Mouse (Mus musculus) limb, embryonic 11.5 days (tissue): ENCODE data around the gene Anapc2. TPM values are rescaled to one million over a fixed set of nuclear protein-coding genes. Genes with fewer than 3 reads are reported as not detected.

Experiments used
- ATAC-seq: fragments of 200-750 bp; cut with Nextera tagmentation; 2 replicates; pipeline ENCODE4 v1.8.0; 2017; ENCODE audit warnings: low read depth; ENCODE audit not compliant: insufficient number of reproducible peaks, low FRiP score, low TSS enrichment
- DNase-seq: peaks from one replicate; pipeline ENCODE4 v3.0.0-alpha.2; 2015; ENCODE audit warnings: low spot score
- H3K27ac ChIP-seq: fragments of 300-500 bp; sonication (generic); replicated peaks from 2 replicates; pipeline ENCODE4 v1.5.1; 2014; ENCODE audit warnings: low read depth, mild to moderate bottlenecking, low read length
- H3K27me3 ChIP-seq: fragments of 300-500 bp; sonication (generic); 2 replicates; pipeline ENCODE4 v1.6.1; 2014; ENCODE audit warnings: mild to moderate bottlenecking, low read length, mixed read lengths; ENCODE audit not compliant: control insufficient read depth, insufficient read depth
- H3K36me3 ChIP-seq: fragments of 300-500 bp; sonication (generic); 2 replicates; pipeline ENCODE4 v1.6.1; 2014; ENCODE audit warnings: mild to moderate bottlenecking, low read length, moderate library complexity, mixed read lengths; ENCODE audit not compliant: control insufficient read depth, insufficient read depth
- H3K4me1 ChIP-seq: fragments of 300-500 bp; sonication (generic); 2 replicates; pipeline ENCODE4 v1.6.1; 2014; ENCODE audit warnings: low read length, mixed read lengths; ENCODE audit not compliant: control insufficient read depth, insufficient read depth
- H3K4me2 ChIP-seq: fragments of 300-500 bp; sonication (generic); 2 replicates; pipeline ENCODE4 v1.6.1; 2014; ENCODE audit warnings: low read depth, mild to moderate bottlenecking, moderate library complexity; ENCODE audit not compliant: severe bottlenecking
- H3K4me3 ChIP-seq: fragments of 300-500 bp; sonication (generic); 2 replicates; pipeline ENCODE4 v1.5.1; 2014; ENCODE audit warnings: low read depth, low read length
- H3K9ac ChIP-seq: fragments of 300-500 bp; sonication (generic); 2 replicates; pipeline ENCODE4 v1.6.1; 2014; ENCODE audit warnings: mild to moderate bottlenecking, low read length
- H3K9me3 ChIP-seq: fragments of 300-500 bp; sonication (generic); 2 replicates; pipeline ENCODE4 v1.6.1; 2016; ENCODE audit warnings: low read length; ENCODE audit not compliant: control insufficient read depth
- WGBS: fragments of 180-500 bp; shearing (Covaris S2); extraction: QIAGEN DNeasy Blood & Tissue Kit; methylation state at CpG from one replicate; pipeline ENCODE4 v1.1.7; 2014; 5-methylcytosine and 5-hydroxymethylcytosine counted together
- polyA plus RNA-seq: library from polyadenylated mRNA; unstranded; fragments of >200 nt; fragmentation: Nextera tagmentation; extraction: Ambion mirVana; gene quantifications from 2 replicates; pipeline ENCODE4 v1.2.1, GENCODE M21; 2014

The Anapc2 gene
- polyA plus RNA-seq, 1 experiment from 2014 or later, result 120 TPM

DNA sequence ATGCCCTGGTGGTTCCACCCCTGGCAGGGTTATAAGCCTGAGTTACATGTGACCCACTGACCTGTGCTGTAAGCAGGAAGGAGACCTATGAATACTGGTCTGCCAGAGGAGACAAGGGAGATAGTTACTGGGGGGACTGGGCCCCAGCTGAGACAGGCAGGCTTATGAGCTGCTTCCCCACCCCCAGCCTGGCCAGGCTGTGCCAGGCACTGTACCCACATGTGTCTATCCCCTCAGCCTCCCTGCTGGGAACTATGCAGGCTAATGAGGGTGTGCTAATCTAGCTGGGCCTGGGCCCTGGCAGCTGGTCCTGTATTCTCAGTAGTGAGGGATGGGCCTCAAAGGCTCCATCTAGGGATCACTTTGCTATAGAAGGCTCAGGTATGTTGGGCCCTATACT is 5.0 kb upstream of the Anapc2 start:
- Histone ChIP-seq H3K9me3 (no peaks in the 10 kb centered on the region), H3K36me3 (peaks cover 2% of the 10 kb centered on the region; the same call in 1 of the 2 replicates), H3K27me3 (peaks cover 19% of the 10 kb centered on the region), H3K9ac (no peak overlapping the region), H3K4me1 (peaks cover 18% of the 10 kb centered on the region), H3K4me3 (no peak overlapping the region), H3K27ac (no peak overlapping the region), H3K4me2 (no peak overlapping the region)
- DNase-seq (no peak), ATAC-seq (no peak)

DNA sequence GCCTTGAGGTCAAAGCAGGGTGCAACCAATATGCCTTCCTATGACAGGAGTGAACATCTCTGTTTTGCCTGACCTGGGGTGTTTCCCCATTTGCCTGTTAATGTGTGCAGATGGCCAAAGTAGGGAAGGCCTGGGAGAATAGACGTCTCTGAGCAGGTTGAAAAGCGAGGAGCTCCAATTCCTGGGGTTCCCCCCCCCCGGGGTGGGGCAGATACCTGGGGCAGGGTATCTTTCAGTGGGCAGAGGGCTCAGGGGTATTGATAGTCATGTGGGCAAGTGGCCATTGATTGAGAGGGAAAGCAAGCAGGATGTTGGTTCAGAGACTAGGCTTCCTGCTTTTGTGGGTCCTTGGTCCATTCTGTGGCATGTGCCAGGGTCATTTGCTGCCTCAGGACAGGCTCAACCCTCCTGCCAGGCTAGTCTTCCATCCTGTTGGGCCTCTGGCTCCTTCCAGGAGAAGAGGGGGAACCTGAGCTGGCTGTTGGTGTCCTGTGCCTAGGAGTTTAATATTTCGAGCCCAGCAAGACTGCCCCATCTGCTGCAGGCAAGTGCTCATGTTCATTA is 4.5 kb upstream of the Anapc2 start:
- no peak for ATAC-seq
- Histone ChIP-seq H3K9me3 (no peaks in the 10 kb centered on the region), H3K36me3 (peaks cover 2% of the 10 kb centered on the region; the same call in 1 of the 2 replicates), H3K4me1 (peaks cover 18% of the 10 kb centered on the region), H3K27ac (no peak overlapping the region), H3K4me3 (no peak overlapping the region), H3K27me3 (peaks cover 19% of the 10 kb centered on the region), H3K4me2 (no peak overlapping the region), H3K9ac (no peak overlapping the region)
- DNase-seq, result no peak
- 79% methylated on average over 4 of the region's 4 CpGs for WGBS

DNA sequence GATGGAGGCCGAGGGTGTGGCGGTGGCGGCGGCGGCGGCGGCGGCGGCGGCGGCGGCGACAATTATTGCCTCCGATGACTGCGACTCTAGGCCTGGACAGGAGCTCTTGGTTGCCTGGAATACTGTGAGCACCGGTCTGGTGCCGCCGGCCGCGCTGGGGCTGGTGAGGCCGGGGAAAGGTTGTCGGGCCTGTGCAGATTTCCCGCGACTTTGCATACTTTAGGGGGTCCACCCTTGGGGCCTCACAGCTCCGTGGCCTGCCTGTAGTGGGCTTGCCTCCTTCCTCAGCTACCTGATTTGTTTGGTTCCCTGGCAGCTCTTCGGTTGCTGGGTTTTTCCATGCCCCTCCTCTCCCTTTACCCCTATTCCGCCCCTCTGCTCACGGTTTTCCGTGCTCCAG is 237 bp downstream of the Anapc2 start:
- Histone ChIP-seq H3K9me3 (no peaks in the 10 kb centered on the region), H3K4me1 (peaks cover 18% of the 10 kb centered on the region), H3K4me3 (peak overlapping the region; percentile 95), H3K9ac (peak overlapping the region; percentile 83), H3K4me2 (peak overlapping the region; percentile 96), H3K27me3 (no peaks in the 10 kb centered on the region), H3K27ac (no peak overlapping the region), H3K36me3 (peaks cover 18% of the 10 kb centered on the region)
- DNase-seq (no peak), ATAC-seq (peak; percentile 75)
- under 1% methylated on average over 29 of the region's 29 CpGs for WGBS

DNA sequence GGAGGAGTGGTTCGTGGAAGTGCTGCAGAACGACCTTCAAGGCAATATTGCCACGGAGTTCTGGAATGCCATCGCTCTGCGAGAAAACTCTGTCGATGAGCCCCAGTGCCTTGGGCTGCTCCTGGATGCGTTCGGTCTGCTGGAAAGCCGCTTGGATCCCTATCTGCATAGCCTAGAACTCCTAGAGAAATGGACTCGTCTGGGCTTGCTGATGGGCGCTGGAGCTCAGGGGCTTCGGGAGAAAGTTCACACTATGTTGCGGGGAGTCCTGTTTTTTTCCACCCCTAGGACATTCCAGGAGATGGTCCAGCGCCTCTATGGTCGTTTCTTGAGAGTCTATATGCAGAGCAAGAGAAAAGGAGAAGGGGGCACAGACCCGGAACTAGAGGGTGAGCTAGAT is 732 bp downstream of the Anapc2 start:
- Histone ChIP-seq H3K27ac (no peak overlapping the region), H3K36me3 (peaks cover 21% of the 10 kb centered on the region), H3K4me1 (peaks cover 18% of the 10 kb centered on the region), H3K9me3 (no peaks in the 10 kb centered on the region), H3K27me3 (no peaks in the 10 kb centered on the region), H3K9ac (peak overlapping the region; percentile 83), H3K4me3 (peak overlapping the region; percentile 95), H3K4me2 (peak overlapping the region; percentile 96)
- no peak for DNase-seq
- 32% methylated on average over 16 of the region's 16 CpGs for WGBS
- no peak for ATAC-seq

DNA sequence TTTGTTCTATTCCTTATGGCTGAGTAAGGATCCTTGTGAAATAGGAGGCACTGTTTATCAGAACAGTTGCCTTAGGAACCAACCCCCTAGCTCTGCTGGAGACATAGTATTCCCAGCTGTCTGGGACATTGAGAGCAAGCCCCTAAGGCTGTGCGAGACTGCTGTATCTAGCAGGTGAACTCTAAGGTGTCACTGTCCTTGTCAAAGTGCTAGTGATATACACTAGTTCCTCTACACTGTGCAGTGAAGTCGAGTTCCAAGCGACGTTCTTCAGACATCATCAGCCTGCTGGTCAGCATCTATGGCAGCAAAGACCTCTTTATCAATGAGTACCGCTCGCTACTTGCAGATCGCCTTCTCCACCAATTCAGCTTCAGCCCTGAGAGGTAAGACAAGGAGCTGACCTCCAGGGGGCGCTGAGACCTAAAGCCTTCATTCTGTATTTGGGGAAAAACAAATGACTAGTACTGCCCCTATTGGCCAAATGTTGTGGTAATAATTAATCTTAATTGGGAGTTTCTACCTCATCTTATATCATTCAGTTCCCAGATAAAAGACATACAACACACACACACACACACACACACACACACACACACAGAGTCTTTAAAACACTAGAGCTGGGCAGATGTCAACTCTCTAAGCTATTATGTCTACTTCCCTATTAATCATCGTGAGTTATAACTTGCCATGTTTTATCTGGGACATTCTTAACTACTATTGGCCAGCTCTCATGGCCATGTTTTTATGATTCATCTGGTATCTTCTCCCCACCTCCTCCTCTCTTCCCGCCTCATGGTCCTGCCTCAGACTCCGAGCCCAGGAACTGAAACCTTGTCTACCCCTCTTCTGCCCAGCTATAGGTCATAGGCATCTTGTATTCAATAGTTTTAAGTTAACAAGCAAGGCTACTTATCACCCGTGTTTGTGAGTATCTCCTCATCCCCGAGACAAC is 6.9 kb downstream of the Anapc2 start:
- H3K27me3 ChIP-seq, result no peaks in the 10 kb centered on the region
- DNase-seq (peak; percentile 87), ATAC-seq (no peak)
- H3K9me3 ChIP-seq, result no peaks in the 10 kb centered on the region
- WGBS, result 63% methylated on average over 13 of the region's 13 CpGs
- H3K36me3 ChIP-seq, result peaks cover 43% of the 10 kb centered on the region
- H3K9ac ChIP-seq, result no peak overlapping the region
- H3K4me2 ChIP-seq, result no peak overlapping the region
- H3K27ac ChIP-seq, result no peak overlapping the region
- no peaks in the 10 kb centered on the region for H3K4me1 ChIP-seq
- no peak overlapping the region for H3K4me3 ChIP-seq

DNA sequence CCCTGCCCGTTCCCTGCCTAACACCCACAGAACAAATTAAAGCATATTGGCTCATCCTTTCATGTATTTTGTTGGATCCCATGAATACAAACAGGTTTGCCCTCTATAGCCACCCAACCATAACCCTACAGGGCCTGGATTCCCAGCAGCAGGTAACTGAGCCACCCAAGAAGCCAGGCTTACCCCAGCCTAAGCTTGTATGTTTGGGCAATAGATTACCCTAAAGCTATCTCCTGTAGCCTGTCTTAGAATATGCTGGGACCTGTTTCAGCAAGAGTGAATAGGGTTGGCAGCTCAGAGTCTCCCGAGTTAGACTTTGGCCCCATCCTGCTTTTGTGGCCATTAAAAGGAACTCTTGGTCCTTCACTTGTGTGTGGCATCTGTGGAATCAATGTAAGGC is 13.3 kb downstream of the Anapc2 start:
- Histone ChIP-seq H3K9ac (no peak overlapping the region), H3K27me3 (peaks cover 29% of the 10 kb centered on the region), H3K4me3 (no peak overlapping the region), H3K9me3 (no peaks in the 10 kb centered on the region), H3K4me2 (no peak overlapping the region), H3K4me1 (no peaks in the 10 kb centered on the region), H3K27ac (no peak overlapping the region), H3K36me3 (peaks cover 23% of the 10 kb centered on the region)
- ATAC-seq (no peak), DNase-seq (no peak)
- 91% methylated on average over 2 of the region's 2 CpGs for WGBS

DNA sequence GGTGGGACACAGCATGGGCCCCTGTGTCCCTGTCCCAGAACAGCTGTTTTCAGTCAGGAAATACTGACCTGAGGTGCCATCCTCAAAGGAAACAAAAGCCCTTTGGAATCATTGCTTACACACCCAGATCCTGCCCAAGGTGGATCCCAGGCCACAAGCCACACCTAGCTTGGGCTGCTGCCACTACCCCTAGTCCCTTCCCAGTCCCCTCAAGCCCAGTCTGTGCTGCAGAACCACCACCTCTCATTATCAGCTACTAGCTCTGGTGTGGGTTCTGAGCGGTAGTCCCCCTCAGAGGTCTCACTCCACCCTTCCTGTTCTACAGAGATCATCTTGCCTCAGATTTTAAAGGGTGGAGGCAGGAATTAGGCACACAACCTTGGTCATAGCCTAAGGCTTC is 14.0 kb downstream of the Anapc2 start:
- H3K27me3 ChIP-seq, result peaks cover 37% of the 10 kb centered on the region
- no peak overlapping the region for H3K27ac ChIP-seq
- H3K4me3 ChIP-seq, result no peak overlapping the region
- H3K9me3 ChIP-seq, result no peaks in the 10 kb centered on the region
- no peaks in the 10 kb centered on the region for H3K4me1 ChIP-seq
- peaks cover 18% of the 10 kb centered on the region; the same call in 1 of the 2 replicates for H3K36me3 ChIP-seq
- no peak for ATAC-seq
- no peak for DNase-seq
- no peak overlapping the region for H3K9ac ChIP-seq
- H3K4me2 ChIP-seq, result no peak overlapping the region
- 67% methylated on average over 1 of the region's 1 CpGs for WGBS

DNA sequence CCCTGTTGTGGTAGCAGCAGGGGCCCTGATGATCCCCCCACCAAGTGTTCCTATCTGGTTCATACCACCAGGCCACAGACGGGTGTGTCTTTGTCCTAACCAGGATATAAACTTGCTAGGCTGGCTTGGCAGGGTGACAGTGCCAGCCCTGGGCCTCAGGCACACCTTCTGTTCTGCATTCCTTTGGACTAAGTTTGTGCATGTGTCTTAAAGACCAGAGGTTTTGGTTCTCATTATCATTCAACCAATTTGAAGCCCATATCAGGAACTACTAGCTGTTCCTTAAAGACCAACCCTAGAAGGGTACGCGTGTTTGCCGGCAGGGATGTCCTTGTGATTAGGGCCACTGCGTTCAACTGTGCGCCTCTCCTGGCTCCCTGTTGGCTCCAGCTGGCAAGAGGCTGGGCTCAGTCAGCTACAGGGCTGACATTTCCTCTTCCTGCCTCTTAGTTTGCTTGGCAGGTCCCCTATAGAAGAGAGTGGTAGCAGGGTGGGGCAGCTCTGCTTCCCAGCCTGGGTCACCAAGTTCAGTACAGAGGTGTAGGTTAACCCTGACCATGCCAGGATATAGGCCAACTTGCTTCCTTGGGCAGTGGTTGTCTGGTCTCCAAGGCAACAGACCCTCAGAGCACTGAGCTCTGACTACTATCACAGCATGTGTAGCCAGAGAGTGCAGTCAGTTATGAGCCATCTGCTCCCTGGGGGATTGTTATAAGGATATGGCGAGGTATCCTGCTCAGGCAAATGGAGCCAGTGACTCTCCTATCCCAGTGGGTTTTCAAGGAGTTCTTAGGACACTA is 14.8 kb downstream of the Anapc2 start:
- Histone ChIP-seq H3K9ac (no peak overlapping the region), H3K4me1 (peaks cover 1% of the 10 kb centered on the region; the same call in 1 of the 2 replicates), H3K9me3 (no peaks in the 10 kb centered on the region), H3K27ac (no peak overlapping the region), H3K4me2 (no peak overlapping the region), H3K27me3 (peaks cover 44% of the 10 kb centered on the region), H3K36me3 (peaks cover 16% of the 10 kb centered on the region; the same call in 1 of the 2 replicates), H3K4me3 (no peak overlapping the region)
- no peak for ATAC-seq
- 65% methylated on average over 7 of the region's 7 CpGs for WGBS
- no peak for DNase-seq
